8 mouse cellular contexts compared by ENCODE assay signal in the genomic region with DNA sequence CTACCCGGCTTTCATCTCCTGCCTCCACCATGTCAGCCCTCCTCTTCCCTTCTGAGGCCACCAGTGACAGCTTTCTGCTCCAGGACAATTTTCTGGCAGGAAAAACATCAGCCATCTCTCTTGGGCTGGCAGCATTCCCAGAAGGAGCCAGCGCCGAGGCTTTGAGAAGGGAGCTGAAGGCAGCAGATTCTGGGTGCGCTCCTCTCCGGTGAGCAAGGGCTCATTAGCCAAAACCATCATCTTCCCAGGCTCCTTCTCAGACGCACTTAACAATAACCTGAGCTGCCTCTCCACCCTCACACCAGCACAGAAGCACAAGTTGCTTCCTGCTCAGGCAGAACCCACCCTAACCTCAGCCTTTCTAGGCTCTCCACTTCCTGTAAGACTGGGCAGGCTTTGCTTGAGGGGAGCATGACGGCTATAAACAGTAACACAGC. TPM values are rescaled to one million over a fixed set of nuclear protein-coding genes. Genes with fewer than 3 reads are reported as not detected.
A peak's percentile ranks its signal among the peaks of the same experiment; 100 is the strongest.
DNase-seq lines count a peak whose midpoint lies in the region; ATAC-seq lines count a peak whose summit lies in the region.

No protein-coding gene starts in this region.

- peaks cover 22% of the 10 kb centered on the region for H3K4me1 ChIP-seq in embryonic facial prominence, embryonic 15.5 days
- peaks cover 3% of the 10 kb centered on the region; the same call in 1 of the 2 replicates for H3K4me1 ChIP-seq in kidney, embryonic 14.5 days (ENCODE audit: control insufficient read depth, insufficient read depth, low read length)

- H3K36me3 ChIP-seq in embryonic facial prominence, embryonic 15.5 days, result no peaks in the 10 kb centered on the region
- no peaks in the 10 kb centered on the region for H3K36me3 ChIP-seq in kidney, embryonic 14.5 days (ENCODE audit: control insufficient read depth, insufficient read depth, low read length)

- H3K4me2 ChIP-seq in embryonic facial prominence, embryonic 15.5 days (replicated peaks), result peak overlapping the region; percentile 30
- H3K4me2 ChIP-seq in kidney, embryonic 14.5 days (replicated peaks; ENCODE audit: low read depth, low read length), result 0 out of 2 replicates have a peak overlapping the region, but pooled peaks have one; percentile 3

- peak; percentile 89 for ATAC-seq in CD4-positive, CD25-positive, alpha-beta regulatory T cell, adult 4 months
- ATAC-seq in embryonic facial prominence, embryonic 15.5 days (ENCODE audit: insufficient number of reproducible peaks, low FRiP score, low TSS enrichment, low read depth), result no peak
- ATAC-seq in kidney, embryonic 14.5 days (ENCODE audit: low FRiP score, low TSS enrichment), result no peak
- ATAC-seq in megakaryocyte-erythroid progenitor cell, adult 5-6 weeks (replicated peaks; ENCODE audit: low FRiP score, low TSS enrichment, poor library complexity, severe bottlenecking), result 0 out of 2 replicates have a peak, but pooled peaks have one; percentile 17

- 15% methylated on average over 7 of the region's 7 CpGs for WGBS in embryonic facial prominence, embryonic 15.5 days
- 47% methylated on average over 7 of the region's 7 CpGs for WGBS in kidney, embryonic 14.5 days

- H3K4me3 ChIP-seq in embryonic facial prominence, embryonic 15.5 days (replicated peaks), result no peak overlapping the region
- H3K4me3 ChIP-seq in kidney, embryonic 14.5 days (ENCODE audit: low read length), result no peak overlapping the region

- peak; percentile 21 to 39 for DNase-seq in heart, adult 9 months (ENCODE audit: low spot score in 2 of 2)
- DNase-seq in heart, adult 8-10 months (ENCODE audit: low spot score), result no peak
- peak; percentile 70 for DNase-seq in thymus, postnatal 25 days
- DNase-seq in cerebellum, adult 8-10 months, result no peak

- peaks cover 28% of the 10 kb centered on the region for H3K27me3 ChIP-seq in embryonic facial prominence, embryonic 15.5 days
- peaks cover 29% of the 10 kb centered on the region for H3K27me3 ChIP-seq in kidney, embryonic 14.5 days (ENCODE audit: control insufficient read depth, insufficient read depth, low read length)

- H3K9me3 ChIP-seq in embryonic facial prominence, embryonic 15.5 days (replicated peaks), result no peaks in the 10 kb centered on the region
- H3K9me3 ChIP-seq in kidney, embryonic 14.5 days (ENCODE audit: control insufficient read depth, low read length), result no peaks in the 10 kb centered on the region

- no peak overlapping the region for H3K9ac ChIP-seq in embryonic facial prominence, embryonic 15.5 days
- no peak overlapping the region for H3K9ac ChIP-seq in kidney, embryonic 14.5 days (ENCODE audit: low read depth, low read length)

- H3K27ac ChIP-seq in embryonic facial prominence, embryonic 15.5 days (replicated peaks), result peak overlapping the region; percentile 71
- H3K27ac ChIP-seq in kidney, embryonic 14.5 days (ENCODE audit: low read depth, low read length), result no peak overlapping the region

RNA-seq across cellular contexts. Expression of a gene that starts 4.9 kb away (rescaled TPM):
- total RNA-seq in heart, adult 8-10 months (2022), result 10 to 100 TPM; 55.8 to 74.3 (median 66.5) TPM
- not detected for polyA plus RNA-seq in CD4-positive, CD25-positive, alpha-beta regulatory T cell, adult 4 months (2017; shearing (Covaris generic))
- polyA plus RNA-seq in embryonic facial prominence, embryonic 15.5 days (2015; fragmentation: Nextera tagmentation; extraction: Ambion mirVana), result 7.2 and 7.8 TPM in 2 replicates
- polyA plus RNA-seq in kidney, embryonic 14.5 days (2014; fragmentation: Nextera tagmentation; extraction: Ambion mirVana), result 3.3 and 6.1 TPM in 2 replicates
- total RNA-seq in megakaryocyte-erythroid progenitor cell, adult 5-6 weeks (2014; fragmentation: Nextera tagmentation), result 15.7 and 18.6 TPM in 2 replicates
- total RNA-seq in megakaryocyte-erythroid progenitor cell, adult 5-6 weeks (2017), result 2.2 and 3.8 TPM in 2 replicates

RNA-seq across cellular contexts. Expression of a gene that starts 28.2 kb away (rescaled TPM):
- total RNA-seq in heart, adult 8-10 months (2022), result 10 to 100 TPM; 20.8 to 24.3 (median 21.7) TPM
- polyA plus RNA-seq in CD4-positive, CD25-positive, alpha-beta regulatory T cell, adult 4 months (2017; shearing (Covaris generic)), result 10 to 100 TPM; 20.6 to 21.8 TPM
- 34.8 and 35.6 TPM in 2 replicates for polyA plus RNA-seq in embryonic facial prominence, embryonic 15.5 days (2015; fragmentation: Nextera tagmentation; extraction: Ambion mirVana)
- 17.9 and 49.4 TPM in 2 replicates for polyA plus RNA-seq in kidney, embryonic 14.5 days (2014; fragmentation: Nextera tagmentation; extraction: Ambion mirVana)
- 73.9 and 82.5 TPM in 2 replicates for total RNA-seq in megakaryocyte-erythroid progenitor cell, adult 5-6 weeks (2014; fragmentation: Nextera tagmentation)
- 116 TPM in 2 replicates for total RNA-seq in megakaryocyte-erythroid progenitor cell, adult 5-6 weeks (2017)

Comparison
In these comparisons a context has a peak if more than half of its experiments do, and no peak if none do; other contexts are left out.
1. DNase-seq: peak in heart, adult 9 months (2 of 2) and thymus, postnatal 25 days (single experiment); none in heart, adult 8-10 months (single experiment) and cerebellum, adult 8-10 months (single experiment).
2. ATAC-seq: peak in CD4-positive, CD25-positive, alpha-beta regulatory T cell, adult 4 months (single experiment) and megakaryocyte-erythroid progenitor cell, adult 5-6 weeks (single experiment); none in embryonic facial prominence, embryonic 15.5 days (single experiment) and kidney, embryonic 14.5 days (single experiment).